In the genomic region with DNA sequence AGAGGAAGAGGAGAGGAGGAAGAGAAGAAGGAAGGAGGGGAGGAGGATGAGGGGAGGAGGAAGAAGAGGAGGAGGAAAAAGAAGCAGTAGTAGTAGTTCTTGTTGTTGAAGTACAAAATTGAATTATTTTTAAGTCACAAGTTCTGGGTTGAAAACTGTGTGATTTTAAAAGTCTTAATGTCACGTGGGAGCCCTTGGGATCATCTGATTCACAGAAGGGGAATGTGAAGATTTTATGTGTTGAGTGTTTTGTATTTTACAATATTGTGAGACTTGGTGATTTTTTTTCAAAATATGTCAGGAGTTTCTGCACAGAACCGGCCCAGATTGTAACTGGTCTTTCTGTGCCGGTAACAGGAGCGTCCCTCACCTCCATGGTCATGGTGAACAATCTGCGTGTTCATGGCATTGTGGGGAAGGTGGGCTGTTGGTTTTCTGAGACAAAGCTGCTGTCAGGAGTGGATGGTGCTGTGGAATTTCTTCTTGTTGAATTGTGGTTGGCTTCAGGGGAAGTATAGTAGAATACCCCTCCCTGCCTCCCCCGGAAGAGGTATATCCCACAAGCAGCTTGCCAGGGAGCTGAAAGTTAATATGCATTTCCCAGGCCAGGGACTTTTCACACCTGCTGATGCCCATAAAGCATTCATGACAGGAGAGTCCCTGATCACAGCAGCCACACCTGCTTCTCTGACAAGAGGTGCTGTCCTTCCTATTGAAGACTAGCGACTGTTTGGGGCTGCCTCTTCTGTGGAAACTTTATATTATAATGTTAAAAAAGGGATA, we compare ENCODE assay signal across 26 mouse cellular contexts.
A peak's percentile ranks its signal among the peaks of the same experiment; 100 is the strongest.
DNase-seq lines count a peak whose midpoint lies in the region; ATAC-seq and TF ChIP-seq lines count a peak whose summit lies in the region.
"Had no signal": no experiment of that assay in that cellular context is flagged by ENCODE, and none has a peak within 500 bp of the region (broad histone marks: within the 10 kb centered on the region; RNA-seq: fewer than 3 reads in every experiment).

No protein-coding gene starts in this region.

- DNase-seq in gastrocnemius, adult 8-10 months (ENCODE audit: low spot score in 2 of 2), result peak; percentile 17 to 42
- DNase-seq in gastrocnemius, postnatal 14 days, result no peak
- DNase-seq in left cerebral cortex, postnatal 10 days (ENCODE audit: extremely low spot score in 1 of 2, low spot score in 2 of 2), result no peak
- DNase-seq in midbrain, embryonic 10.5 days (ENCODE audit: low spot score), result no peak
- DNase-seq: adrenal gland, postnatal 36 days; B cell, adult 2 months; cerebellum, adult 11 months; cerebellum, postnatal 10 days; heart, postnatal 14 days; kidney, postnatal 36 days; left cerebral cortex, postnatal 4 days; lung, embryonic 14.5 days; right cerebral cortex, adult 18-20 months had no signal

- peaks cover 20% of the 10 kb centered on the region for H3K79me2 ChIP-seq in C2C12 (ENCODE audit: control insufficient read depth, insufficient read depth)

- intact Hi-C loops in gastrocnemius, postnatal 14 days (cut with DNase I; ENCODE audit: low total_unique reads), result no loop called here
- intact Hi-C loops in left cerebral cortex, postnatal 10 days (cut with DNase I), result no loop called here

- no peaks in the 10 kb centered on the region for H3K36me3 ChIP-seq in C2C12 (ENCODE audit: control insufficient read depth, insufficient read depth)
- no peaks in the 10 kb centered on the region for H3K36me3 ChIP-seq in midbrain, embryonic 10.5 days
- H3K36me3 ChIP-seq: embryonic facial prominence, embryonic 12.5 days; forebrain, embryonic 15.5 days; heart, embryonic 13.5 days; hindbrain, embryonic 12.5 days; limb, embryonic 15.5 days; midbrain, embryonic 15.5 days; neural tube, embryonic 13.5 days had no signal

- peak; percentile 88 to 92 for ATAC-seq in hematopoietic stem cell, adult 5-6 weeks (replicated peaks in 1 of 2; ENCODE audit: insufficient read depth in 1 of 2, low FRiP score in 2 of 2, low TSS enrichment in 1 of 2, low read depth in 1 of 2, poor library complexity in 2 of 2, severe bottlenecking in 2 of 2)
- no peak for ATAC-seq in CD4-positive, CD25-positive, alpha-beta regulatory T cell, adult 4 months
- ATAC-seq: forebrain, embryonic 15.5 days; intestine, postnatal 0 days; midbrain, embryonic 15.5 days had no signal

- H3K79me3 ChIP-seq in C2C12 (ENCODE audit: low read depth), result peaks cover 5% of the 10 kb centered on the region

- no peaks in the 10 kb centered on the region for H3K9me3 ChIP-seq in midbrain, embryonic 10.5 days (replicated peaks)
- H3K9me3 ChIP-seq: embryonic facial prominence, embryonic 12.5 days; forebrain, embryonic 15.5 days; heart, embryonic 13.5 days; hindbrain, embryonic 12.5 days; limb, embryonic 15.5 days; midbrain, embryonic 15.5 days; neural tube, embryonic 13.5 days had no signal

- no peak for TF ChIP-seq CTCF in C2C12 (IDR thresholded peaks at IDR 0.05; ENCODE audit: control insufficient read depth, insufficient read depth, insufficient read length)

- H3ac ChIP-seq in C2C12 (ENCODE audit: control insufficient read depth, insufficient read length, low read depth), result no peak overlapping the region

- 94% methylated on average over 7 of the region's 7 CpGs for WGBS in midbrain, embryonic 10.5 days

- H3K4me1 ChIP-seq in brown adipose tissue, adult 24 weeks (ENCODE audit: control insufficient read depth, insufficient read depth, insufficient read length, low read length), result peaks cover 8% of the 10 kb centered on the region
- H3K4me1 ChIP-seq in midbrain, embryonic 10.5 days, result no peaks in the 10 kb centered on the region
- H3K4me1 ChIP-seq: hindbrain, embryonic 12.5 days; midbrain, embryonic 15.5 days had no signal

- H3K27ac ChIP-seq in brown adipose tissue, adult 24 weeks (replicated peaks; ENCODE audit: low read depth, low read length), result peak overlapping the region; percentile 46
- no peak overlapping the region for H3K27ac ChIP-seq in midbrain, embryonic 10.5 days (replicated peaks)
- H3K27ac ChIP-seq: embryonic facial prominence, embryonic 12.5 days; forebrain, embryonic 15.5 days; heart, embryonic 13.5 days; hindbrain, embryonic 12.5 days; limb, embryonic 15.5 days; liver, embryonic 14.5 days; midbrain, embryonic 15.5 days; neural tube, embryonic 13.5 days had no signal

- no peak overlapping the region for H3K4me3 ChIP-seq in C2C12 (ENCODE audit: insufficient read depth, poor library complexity, severe bottlenecking)
- H3K4me3 ChIP-seq in brown adipose tissue, adult 24 weeks (ENCODE audit: insufficient read depth, low read depth, low read length), result no peak overlapping the region
- H3K4me3 ChIP-seq in midbrain, embryonic 10.5 days, result no peak overlapping the region
- H3K4me3 ChIP-seq: embryonic facial prominence, embryonic 12.5 days; forebrain, embryonic 15.5 days; heart, embryonic 13.5 days; hindbrain, embryonic 12.5 days; limb, embryonic 15.5 days; midbrain, embryonic 15.5 days; neural tube, embryonic 13.5 days had no signal

- no peaks in the 10 kb centered on the region for H3K27me3 ChIP-seq in C2C12 (ENCODE audit: control insufficient read depth, insufficient read depth, insufficient read length)
- H3K27me3 ChIP-seq in midbrain, embryonic 10.5 days (ENCODE audit: low read depth, poor library complexity, severe bottlenecking), result no peaks in the 10 kb centered on the region
- H3K27me3 ChIP-seq: embryonic facial prominence, embryonic 12.5 days; forebrain, embryonic 15.5 days; heart, embryonic 13.5 days; hindbrain, embryonic 12.5 days; limb, embryonic 15.5 days; midbrain, embryonic 15.5 days; neural tube, embryonic 13.5 days had no signal

TF ChIP-seq in C2C12, 6 proteins besides CTCF, POLR2A, EP300 and RAD21:
- TF ChIP-seq CEBPB (IDR thresholded peaks at IDR 0.05; ENCODE audit: low read depth), result no peak
- peak; percentile 85 for TF ChIP-seq MYOD1 (IDR thresholded peaks at IDR 0.05; ENCODE audit: control insufficient read depth, insufficient read length, low read depth)
- TF ChIP-seq USF1 (IDR thresholded peaks at IDR 0.05; ENCODE audit: low read depth), result peak; percentile 81
- TF ChIP-seq FOSL1 (IDR thresholded peaks at IDR 0.05; ENCODE audit: insufficient read depth, low read length, poor library complexity, severe bottlenecking), result no peak
- no peak for TF ChIP-seq MYOG (IDR thresholded peaks at IDR 0.05; ENCODE audit: control insufficient read depth, extremely low read depth, insufficient read length)
TF ChIP-seq in C2C12: peak in this region for 2.

Comparison
In these comparisons a context has a peak if more than half of its experiments do, and no peak if none do; other contexts are left out.
1. DNase-seq: peak in gastrocnemius, adult 8-10 months (2 of 2); none in gastrocnemius, postnatal 14 days (single experiment), left cerebral cortex, postnatal 10 days (0 of 2) and midbrain, embryonic 10.5 days (single experiment).